Mouse (Mus musculus) embryonic facial prominence, embryonic 14.5 days (tissue): ENCODE results near the gene St6galnac1. TPM values are rescaled to one million over a fixed set of nuclear protein-coding genes. Genes with fewer than 3 reads are reported as not detected.

Experiments used
- ATAC-seq: fragments of 200-750 bp; cut with Nextera tagmentation; 2 replicates; pipeline ENCODE4 v1.8.0; 2017; ENCODE audit warnings: low read depth, moderate number of reproducible peaks, moderate TSS enrichment
- DNase-seq: peaks from one replicate; pipeline ENCODE4 v3.0.0-alpha.2; 2015; ENCODE audit warnings: low spot score
- H3K27ac ChIP-seq: fragments of 300-500 bp; sonication (generic); replicated peaks from 2 replicates; pipeline ENCODE4 v1.5.1; 2014; ENCODE audit warnings: low read depth, mild to moderate bottlenecking, low read length, moderate library complexity
- H3K27me3 ChIP-seq: fragments of 300-500 bp; sonication (generic); replicated peaks from 2 replicates; pipeline ENCODE4 v1.6.1; 2014; ENCODE audit warnings: low read length; ENCODE audit not compliant: control insufficient read depth, insufficient read depth
- H3K36me3 ChIP-seq: fragments of 300-500 bp; sonication (generic); 2 replicates; pipeline ENCODE4 v1.6.1; 2014; ENCODE audit warnings: low read length, mixed read lengths; ENCODE audit not compliant: control insufficient read depth, insufficient read depth
- H3K4me1 ChIP-seq: fragments of 300-500 bp; sonication (generic); 2 replicates; pipeline ENCODE4 v1.6.1; 2014; ENCODE audit warnings: antibody characterized with exemption, low read length; ENCODE audit not compliant: control insufficient read depth, insufficient read depth
- H3K4me2 ChIP-seq: fragments of 300-500 bp; sonication (generic); 2 replicates; pipeline ENCODE4 v1.6.1; 2014; ENCODE audit warnings: low read depth, mild to moderate bottlenecking, low read length, moderate library complexity, mixed read lengths
- H3K4me3 ChIP-seq: fragments of 300-500 bp; sonication (generic); 2 replicates; pipeline ENCODE4 v1.5.1; 2014; ENCODE audit warnings: low read depth, mild to moderate bottlenecking, low read length
- H3K9ac ChIP-seq: fragments of 300-500 bp; sonication (generic); 2 replicates; pipeline ENCODE4 v1.6.1; 2014; ENCODE audit warnings: low read depth, mild to moderate bottlenecking, low read length, moderate library complexity, mixed read lengths
- H3K9me3 ChIP-seq: fragments of 300-500 bp; sonication (generic); 2 replicates; pipeline ENCODE4 v1.6.1; 2016; ENCODE audit warnings: low read length; ENCODE audit not compliant: control insufficient read depth
- WGBS: fragments of 180-500 bp; shearing (Covaris S2); extraction: QIAGEN DNeasy Blood & Tissue Kit; methylation state at CpG from one replicate; pipeline ENCODE4 v1.1.7; 2014; 5-methylcytosine and 5-hydroxymethylcytosine counted together
- polyA plus RNA-seq: library from polyadenylated mRNA; unstranded; fragments of >200 nt; fragmentation: Nextera tagmentation; extraction: Ambion mirVana; gene quantifications from 2 replicates; pipeline ENCODE4 v1.2.1, GENCODE M21; 2014

St6galnac1 gene
- polyA plus RNA-seq, 1 experiment from 2014 or later, result 0.11 TPM

DNA sequence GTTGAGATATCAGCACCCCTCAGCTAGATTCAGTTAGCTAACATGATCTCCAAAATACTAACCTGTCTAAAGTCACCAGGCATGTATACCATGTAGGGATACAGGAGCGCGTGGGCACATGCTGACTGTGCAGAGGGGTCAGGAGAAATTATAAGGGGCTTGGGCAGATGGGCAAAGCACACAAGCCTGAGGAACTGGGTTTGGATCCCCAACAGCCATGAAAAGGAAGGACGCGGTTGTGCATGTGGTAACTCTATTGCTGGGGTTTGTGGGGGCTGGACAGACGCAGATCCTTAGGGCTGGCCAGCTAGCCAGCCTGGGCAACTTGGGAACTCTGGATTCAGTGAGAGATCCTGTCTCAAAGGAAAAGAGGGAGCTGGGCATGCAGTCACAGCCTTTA, 42.3 kb upstream of the St6galnac1 start:
- Histone ChIP-seq H3K4me3 (no peak overlapping the region), H3K9me3 (no peaks in the 10 kb centered on the region), H3K36me3 (no peaks in the 10 kb centered on the region), H3K4me1 (peaks cover 38% of the 10 kb centered on the region), H3K9ac (no peak overlapping the region), H3K27me3 (no peaks in the 10 kb centered on the region), H3K4me2 (no peak overlapping the region), H3K27ac (no peak overlapping the region)
- WGBS, result 93% methylated on average over 5 of the region's 5 CpGs
- ATAC-seq, result no peak
- no peak for DNase-seq

DNA sequence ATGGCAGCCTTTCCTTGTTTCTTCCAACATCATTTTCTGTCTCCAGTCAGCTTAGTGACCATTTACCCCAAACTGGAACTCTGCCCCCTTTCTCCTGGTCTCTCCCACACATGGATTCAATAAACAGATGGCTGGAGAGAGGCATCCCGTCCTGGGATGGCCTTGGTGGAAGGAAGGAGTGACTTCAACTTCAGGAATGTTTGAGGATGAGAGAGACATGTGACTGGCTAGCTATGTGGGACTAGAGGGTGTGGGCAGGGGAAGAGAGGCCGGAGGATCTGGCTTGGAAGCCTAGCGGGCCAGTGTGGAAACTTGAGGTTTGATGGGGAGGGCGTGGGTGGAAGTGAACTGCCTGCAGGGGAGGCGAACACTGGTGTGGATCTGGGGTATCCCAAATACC, 41.5 kb upstream of the St6galnac1 start:
- Histone ChIP-seq H3K27me3 (no peaks in the 10 kb centered on the region), H3K9ac (no peak overlapping the region), H3K4me2 (no peak overlapping the region), H3K27ac (no peak overlapping the region), H3K36me3 (no peaks in the 10 kb centered on the region), H3K4me1 (peaks cover 44% of the 10 kb centered on the region), H3K4me3 (no peak overlapping the region), H3K9me3 (no peaks in the 10 kb centered on the region)
- ATAC-seq (no peak), DNase-seq (peak; percentile 12)
- 67% methylated on average over 5 of the region's 5 CpGs for WGBS

DNA sequence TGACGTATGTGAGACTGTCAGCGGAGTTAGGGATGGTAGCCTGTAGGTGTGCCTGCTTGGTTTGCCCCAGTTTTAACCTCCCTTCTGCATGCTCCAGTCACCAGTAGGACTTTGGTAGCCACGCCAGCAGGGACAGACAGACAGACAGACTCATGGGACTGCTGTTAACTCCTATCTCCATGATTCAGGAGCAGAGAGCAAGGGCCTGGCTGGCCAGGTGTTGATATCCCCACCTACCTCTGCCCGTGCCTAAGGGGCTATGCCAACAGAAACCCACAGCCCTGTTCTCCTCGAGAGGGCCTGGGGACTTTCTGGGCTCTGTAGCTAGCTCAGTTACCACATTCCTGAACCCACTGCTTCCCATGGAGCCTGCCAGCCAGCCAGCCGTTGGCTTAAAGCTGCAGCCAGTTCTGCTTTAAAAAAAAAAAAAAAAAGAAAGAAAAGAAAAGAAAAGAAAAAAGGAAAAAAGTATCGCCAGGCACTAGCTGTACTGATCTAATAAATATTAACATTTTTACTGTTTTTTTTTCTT, 39.6 kb upstream of the St6galnac1 start:
- H3K4me2 ChIP-seq, result peak overlapping the region; percentile 38
- WGBS, result 15% methylated on average over 6 of the region's 7 CpGs
- H3K36me3 ChIP-seq, result no peaks in the 10 kb centered on the region
- peak; percentile 82 for DNase-seq
- H3K27me3 ChIP-seq, result no peaks in the 10 kb centered on the region
- H3K4me3 ChIP-seq, result no peak overlapping the region
- H3K4me1 ChIP-seq, result peaks cover 52% of the 10 kb centered on the region
- no peaks in the 10 kb centered on the region for H3K9me3 ChIP-seq
- ATAC-seq, result no peak
- peak overlapping the region; percentile 94 for H3K27ac ChIP-seq
- peak overlapping the region; percentile 53; the same call in 1 of the 2 replicates for H3K9ac ChIP-seq

DNA sequence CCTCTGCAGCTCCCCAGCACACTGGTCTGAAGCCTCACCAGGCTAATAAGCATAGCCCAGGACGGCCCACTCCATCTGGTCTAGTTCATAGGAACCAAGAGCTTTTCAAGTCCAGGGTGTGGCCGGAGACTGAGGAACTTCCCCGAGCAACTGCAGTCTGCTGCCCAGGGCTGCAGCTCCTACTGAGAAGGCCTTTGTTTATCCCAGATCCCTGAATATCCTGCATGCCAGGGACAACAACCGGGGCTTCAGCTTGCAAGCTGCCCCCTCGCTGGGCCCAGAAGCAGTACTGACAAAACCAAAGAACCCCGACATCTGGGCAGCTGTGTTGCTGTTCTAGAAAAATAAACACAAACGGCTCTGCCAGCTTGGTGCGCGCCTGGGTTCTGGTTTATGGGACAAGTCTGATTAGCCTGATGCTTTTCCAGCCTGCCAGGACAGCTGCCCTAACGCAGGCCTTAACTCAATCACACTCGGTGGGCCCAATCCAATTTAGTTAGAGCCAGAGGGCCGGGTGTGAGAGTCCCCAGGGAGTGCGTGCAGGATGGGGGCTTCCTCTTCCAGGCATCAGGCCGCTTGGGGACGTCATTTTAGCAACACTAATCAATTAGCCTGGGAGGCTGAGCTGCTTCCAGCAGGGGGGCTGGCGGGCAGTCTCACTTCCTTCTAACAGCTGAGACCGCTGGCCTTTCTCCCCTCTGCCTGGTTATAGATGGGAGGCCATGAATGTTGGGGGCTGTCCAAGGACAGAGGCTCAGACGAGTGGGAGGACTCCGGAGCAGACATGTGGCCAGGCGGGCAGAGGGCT, 39.0 kb upstream of the St6galnac1 start:
- WGBS, result 9% methylated on average over 20 of the region's 20 CpGs
- H3K27ac ChIP-seq, result peak overlapping the region; percentile 94
- H3K36me3 ChIP-seq, result no peaks in the 10 kb centered on the region
- H3K4me2 ChIP-seq, result peak overlapping the region; percentile 38
- H3K4me1 ChIP-seq, result peaks cover 52% of the 10 kb centered on the region
- H3K4me3 ChIP-seq, result no peak overlapping the region
- no peaks in the 10 kb centered on the region for H3K9me3 ChIP-seq
- ATAC-seq, result peak; percentile 41; the same call in 1 of the 2 replicates
- peak; percentile 90 for DNase-seq
- H3K9ac ChIP-seq, result peak overlapping the region; percentile 53
- H3K27me3 ChIP-seq, result no peaks in the 10 kb centered on the region

DNA sequence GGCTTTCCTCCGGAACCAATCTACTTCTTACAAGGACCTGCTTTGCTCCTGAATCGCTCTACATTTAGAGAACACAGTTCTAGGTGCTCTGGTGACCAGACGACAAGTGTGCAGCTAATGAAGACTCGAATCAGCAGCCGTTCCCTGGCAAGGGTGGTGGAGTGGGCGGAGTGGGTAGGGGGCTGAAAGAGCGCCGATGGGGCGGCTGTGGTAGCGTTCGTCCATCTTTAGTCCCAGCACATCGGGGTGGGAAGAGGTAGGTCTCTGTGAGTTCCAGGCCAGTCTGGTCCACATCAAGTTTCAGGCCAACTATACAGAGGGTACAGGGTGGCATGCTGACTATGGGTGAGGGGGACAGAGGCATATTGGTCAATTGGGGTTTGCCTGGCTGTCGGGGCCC, 38.3 kb upstream of the St6galnac1 start:
- ATAC-seq, result no peak
- no peak overlapping the region for H3K4me3 ChIP-seq
- H3K4me1 ChIP-seq, result peaks cover 49% of the 10 kb centered on the region
- H3K9me3 ChIP-seq, result no peaks in the 10 kb centered on the region
- 72% methylated on average over 13 of the region's 13 CpGs for WGBS
- H3K27ac ChIP-seq, result peak overlapping the region; percentile 94
- no peaks in the 10 kb centered on the region for H3K27me3 ChIP-seq
- no peak for DNase-seq
- H3K36me3 ChIP-seq, result no peaks in the 10 kb centered on the region
- peak overlapping the region; percentile 38 for H3K4me2 ChIP-seq
- H3K9ac ChIP-seq, result peak overlapping the region; percentile 53

DNA sequence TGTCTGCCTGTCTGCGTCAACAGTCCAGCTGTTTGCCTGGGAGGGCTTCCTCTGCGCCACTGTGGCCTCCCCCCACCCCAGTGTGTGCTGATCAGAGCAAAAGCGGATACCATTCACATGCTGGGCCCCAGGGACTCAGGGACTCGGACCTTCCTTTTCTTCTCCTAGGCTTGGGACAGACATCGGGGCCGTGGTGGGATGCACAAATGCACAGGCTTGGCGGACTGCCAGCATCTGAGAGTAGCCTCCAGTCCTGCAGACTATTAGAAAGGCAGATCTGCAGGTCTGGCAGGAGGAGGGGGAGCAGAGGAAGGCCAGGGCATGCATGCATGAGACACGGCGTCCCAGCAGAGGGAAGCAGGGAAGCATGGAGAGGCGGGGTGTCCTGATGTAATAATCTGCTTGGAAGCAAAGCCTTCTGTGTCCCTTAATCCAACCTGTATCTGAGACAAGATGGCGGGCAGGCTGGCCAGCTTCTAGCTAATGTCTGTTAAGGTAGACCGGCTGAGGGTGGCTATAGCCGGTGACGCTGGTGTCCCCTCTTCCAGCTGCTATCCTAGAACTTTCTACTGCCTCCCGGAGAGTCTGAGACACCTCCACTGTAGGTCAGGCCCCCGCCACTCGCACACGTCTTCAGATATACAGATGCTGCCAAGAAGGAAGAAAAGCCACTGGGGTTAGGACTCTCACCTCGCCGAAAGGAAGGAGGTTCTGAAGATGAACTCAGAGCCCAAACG, 37.7 kb upstream of the St6galnac1 start:
- 39% methylated on average over 20 of the region's 21 CpGs for WGBS
- Histone ChIP-seq H3K4me1 (peaks cover 48% of the 10 kb centered on the region), H3K4me2 (peak overlapping the region; percentile 38), H3K36me3 (no peaks in the 10 kb centered on the region), H3K4me3 (no peak overlapping the region), H3K9me3 (no peaks in the 10 kb centered on the region), H3K27ac (peak overlapping the region; percentile 94), H3K27me3 (no peaks in the 10 kb centered on the region), H3K9ac (peak overlapping the region; percentile 53; the same call in 1 of the 2 replicates)
- DNase-seq (peak; percentile 87), ATAC-seq (peak; percentile 26; the same call in 1 of the 2 replicates)

DNA sequence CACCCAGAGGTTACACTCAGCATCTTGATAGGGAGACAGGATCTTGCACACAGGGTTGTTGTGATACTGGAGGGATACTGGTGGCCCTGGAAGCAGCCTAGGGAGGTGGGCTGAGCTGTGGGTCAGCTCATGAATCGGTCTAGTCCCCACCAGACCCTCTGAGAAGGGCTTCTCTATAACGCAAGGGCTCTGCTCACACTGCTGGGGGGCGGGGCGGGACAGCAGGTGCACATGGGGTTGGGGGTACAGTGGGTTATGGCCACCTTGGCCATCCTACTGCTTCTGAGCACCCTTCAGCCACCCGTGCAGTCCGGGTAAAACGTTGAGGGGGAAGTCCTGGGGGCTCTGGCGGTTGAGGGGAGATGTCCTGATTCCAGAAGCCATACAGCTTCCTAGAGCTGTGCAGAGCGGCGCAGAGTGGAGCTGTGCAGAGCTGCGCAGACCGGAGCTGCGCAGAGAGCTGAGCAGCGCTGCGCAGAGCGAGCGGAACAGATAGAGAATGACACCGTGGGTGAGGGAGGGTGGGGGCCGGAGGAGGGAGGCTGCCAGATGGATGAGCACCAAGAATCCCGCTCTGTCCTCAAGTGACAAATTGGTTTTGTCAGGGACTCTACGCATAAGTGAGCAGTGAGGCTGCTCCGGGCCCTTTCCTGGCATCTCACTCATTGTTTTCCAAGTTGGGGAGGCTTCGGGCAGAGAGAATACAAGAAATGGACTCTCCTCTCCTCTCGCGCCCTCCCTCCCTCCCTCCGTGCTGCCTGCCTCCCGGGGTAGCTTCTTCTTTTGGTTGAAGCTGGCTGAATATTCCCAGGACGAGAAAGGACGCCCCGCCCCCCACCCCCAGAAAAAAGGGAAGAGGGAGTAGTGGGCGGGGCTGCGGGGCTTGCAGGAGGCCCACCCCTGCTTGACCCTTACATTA, 35.9 kb upstream of the St6galnac1 start:
- Histone ChIP-seq H3K4me3 (peak overlapping the region; percentile 32), H3K4me2 (peak overlapping the region; percentile 67), H3K27ac (peak overlapping the region; percentile 70), H3K36me3 (no peaks in the 10 kb centered on the region), H3K27me3 (no peaks in the 10 kb centered on the region), H3K9me3 (no peaks in the 10 kb centered on the region), H3K4me1 (peaks cover 53% of the 10 kb centered on the region), H3K9ac (peak overlapping the region; percentile 53)
- DNase-seq (peak; percentile 93), ATAC-seq (peak; percentile 89)
- WGBS, result 8% methylated on average over 31 of the region's 32 CpGs

DNA sequence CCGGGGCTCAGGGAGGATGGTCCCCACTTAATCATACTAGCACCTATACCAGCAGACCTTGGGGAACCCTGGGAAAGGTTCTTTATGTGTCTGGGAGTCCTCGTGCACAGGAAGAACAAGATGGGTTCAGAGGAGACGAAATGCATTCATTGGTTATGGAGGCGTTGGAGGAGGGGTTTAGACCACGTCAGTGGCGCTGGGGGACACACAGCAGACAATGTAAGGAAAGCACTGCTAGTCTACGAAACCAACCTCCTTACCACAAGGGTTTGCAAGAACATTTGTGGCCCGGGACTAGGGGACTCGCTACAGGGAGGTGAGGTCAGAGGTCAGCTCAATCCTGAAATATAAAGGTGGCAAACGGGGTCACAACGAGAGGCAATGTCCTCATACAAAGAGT, 35.2 kb upstream of the St6galnac1 start:
- Histone ChIP-seq H3K4me3 (no peak overlapping the region), H3K9me3 (no peaks in the 10 kb centered on the region), H3K27ac (no peak overlapping the region; the same call in 1 of the 2 replicates), H3K4me1 (peaks cover 49% of the 10 kb centered on the region), H3K9ac (0 out of 2 replicates have a peak overlapping the region, but pooled peaks have one; percentile 53), H3K4me2 (no peak overlapping the region), H3K27me3 (no peaks in the 10 kb centered on the region), H3K36me3 (no peaks in the 10 kb centered on the region)
- 70% methylated on average over 11 of the region's 11 CpGs for WGBS
- DNase-seq (no peak), ATAC-seq (no peak)
